Mouse (Mus musculus) frontal cortex, postnatal 10 days (tissue): ENCODE measurements around the gene Gm973.
A peak's percentile ranks its signal among the peaks of the same experiment; 100 is the strongest.
"Not testable (repeated sequence)": the region's sequence is repeated elsewhere in the genome, so short reads cannot be mapped to it uniquely, and the experiment has no call there.

Experiments used
- DNase-seq, 2 experiments: peaks; one replicate each; pipeline ENCODE4 v3.0.0; 2022; ENCODE audit warnings: low spot score in 2 of 2, mixed read lengths in 1 of 2

The Gm973 gene

DNA sequence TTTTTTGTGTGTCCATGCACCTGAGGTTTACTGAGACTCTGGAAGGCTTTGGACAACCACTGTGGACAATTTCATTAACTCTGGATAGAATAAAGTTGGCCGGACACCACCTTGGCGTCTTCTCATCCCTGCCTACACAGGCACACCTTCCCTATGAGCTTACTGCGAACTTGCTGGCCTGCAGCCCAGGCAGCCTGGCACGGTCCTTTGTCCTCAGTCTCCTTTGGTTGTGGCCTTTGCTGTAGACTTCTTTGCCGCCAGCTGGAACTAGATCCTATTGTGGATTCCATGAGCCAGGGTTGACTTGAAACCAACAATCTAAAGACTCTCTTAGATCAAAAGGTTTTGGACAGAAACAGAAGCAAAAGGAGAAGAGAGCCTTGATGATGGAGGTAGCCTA is 109.3 kb downstream of the Gm973 start:
- DNase-seq = no peak

DNA sequence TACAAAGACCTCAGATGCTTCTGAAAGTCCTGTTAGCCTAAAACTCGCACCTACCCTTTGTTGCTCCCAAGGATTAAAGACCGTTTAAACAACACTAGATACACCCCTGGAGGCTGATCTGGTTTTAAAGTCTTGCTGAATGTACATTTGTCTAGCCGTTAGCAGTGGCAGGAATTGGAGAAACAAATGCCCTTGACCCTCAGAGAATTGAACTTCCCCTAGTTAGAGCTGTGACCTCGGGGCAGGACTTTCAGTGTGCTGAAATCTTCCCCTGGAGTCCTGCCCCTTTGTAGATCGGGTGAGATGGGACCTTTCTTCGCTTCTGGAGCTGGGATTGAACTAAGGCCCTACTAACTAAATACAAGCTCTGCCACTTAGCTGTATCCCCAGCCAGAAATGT is 113.1 kb downstream of the Gm973 start:
- no peak for DNase-seq

DNA sequence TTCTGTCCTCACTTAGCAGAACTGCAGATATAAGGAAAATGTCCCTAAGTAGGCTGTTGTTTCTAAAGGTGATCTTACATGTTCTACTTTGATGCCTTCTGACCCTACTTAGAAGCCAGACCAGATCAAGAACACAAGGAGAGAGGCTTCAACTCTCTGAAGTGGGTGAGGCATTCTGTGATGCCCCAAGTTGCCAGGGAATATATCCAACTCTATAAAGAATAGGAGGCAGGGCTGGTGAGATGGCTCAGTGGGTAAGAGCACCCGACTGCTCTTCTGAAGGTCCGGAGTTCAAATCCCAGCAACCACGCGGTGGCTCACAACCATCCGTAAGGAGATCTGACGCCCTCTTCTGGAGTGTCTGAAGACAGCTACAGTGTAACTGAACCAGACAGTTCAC is 114.3 kb downstream of the Gm973 start:
- not testable (repeated sequence) for DNase-seq

GRCm38 (mm10) chr1:59631986-59632659 is 116.1 kb downstream of the Gm973 start:
- DNase-seq = no peak

GRCm38 (mm10) chr1:59633056-59633455 is 117.0 kb downstream of the Gm973 start:
- no peak for DNase-seq

- no peak for DNase-seq
Measured at GRCm38 (mm10) chr1:59636349-59636748, 120.3 kb downstream of the Gm973 start.

DNA sequence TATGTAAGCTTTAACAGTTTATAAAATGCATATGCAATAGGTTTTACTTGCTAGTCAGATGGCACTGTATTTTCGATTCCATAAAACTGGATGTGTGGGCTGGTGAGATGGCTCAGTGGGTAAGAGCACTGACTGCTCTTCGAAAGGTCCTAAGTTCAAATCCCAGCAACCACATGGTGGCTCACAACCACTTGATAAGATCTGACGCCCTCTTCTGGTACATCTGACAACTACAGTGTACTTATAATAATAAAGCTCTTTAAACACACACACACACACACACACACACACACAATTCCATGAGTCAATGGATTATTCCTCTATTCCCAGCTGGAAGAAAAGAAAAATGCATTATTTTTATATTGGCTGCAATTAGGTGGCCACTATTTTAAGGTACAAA is 122.3 kb downstream of the Gm973 start:
- no peak for DNase-seq

GRCm38 (mm10) chr1:59642488-59642887 is 126.4 kb downstream of the Gm973 start:
- DNase-seq = no peak

- not testable (repeated sequence) for DNase-seq
Measured at GRCm38 (mm10) chr1:59646502-59646901, 130.4 kb downstream of the Gm973 start.

GRCm38 (mm10) chr1:59651201-59651819 is 135.2 kb downstream of the Gm973 start:
- DNase-seq = no peak

DNA sequence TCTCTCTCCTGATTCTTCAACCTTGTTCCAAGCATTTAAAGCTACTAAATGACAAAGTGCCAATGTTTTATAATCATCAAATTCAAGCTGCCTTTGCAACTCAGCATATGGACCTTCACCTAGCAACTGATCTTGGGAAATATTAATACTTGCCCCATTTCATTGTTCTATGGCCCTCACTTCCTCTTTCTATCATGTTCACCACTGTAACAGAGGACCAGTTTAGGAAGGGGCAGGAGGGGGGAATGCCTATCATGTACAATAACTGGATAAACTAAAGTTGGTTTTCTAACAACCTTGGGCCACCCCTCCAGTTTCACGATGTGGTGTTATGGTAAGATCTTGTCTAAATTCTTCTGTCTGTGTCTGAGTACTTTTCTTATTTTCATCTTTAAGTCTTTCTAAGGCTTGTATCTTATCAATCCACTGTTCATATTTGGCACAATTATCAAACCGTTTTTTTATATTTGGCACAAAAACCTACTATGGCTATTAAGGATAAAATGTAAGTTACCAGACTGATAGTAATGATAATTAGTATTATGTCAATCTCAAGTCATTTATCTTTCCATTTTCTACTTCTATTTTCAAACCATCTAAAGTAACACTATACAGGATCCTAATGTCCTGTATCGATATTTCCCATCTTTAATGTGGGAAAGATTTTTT is 137.3 kb downstream of the Gm973 start:
- DNase-seq = no peak

GRCm38 (mm10) chr1:59656244-59657171 is 140.4 kb downstream of the Gm973 start:
- DNase-seq = no peak

- DNase-seq = no peak
Measured at GRCm38 (mm10) chr1:59663456-59664135, 147.5 kb downstream of the Gm973 start.

- no peak for DNase-seq
Measured at GRCm38 (mm10) chr1:59668871-59669270, 152.8 kb downstream of the Gm973 start.

- peak in 1 of 2 experiments; percentile 16 for DNase-seq
Measured at GRCm38 (mm10) chr1:59669962-59670630, 154.0 kb downstream of the Gm973 start.

- DNase-seq = peak; percentile 79 to 85
Measured at GRCm38 (mm10) chr1:59670641-59671168, 154.6 kb downstream of the Gm973 start, which contains the start of gene Sumo1. TSS of gene Sumo1 (minus strand) at chr1:59670834.

GRCm38 (mm10) chr1:59673661-59674060 is 157.6 kb downstream of the Gm973 start:
- DNase-seq = no peak

- peak; percentile 24 to 29 for DNase-seq
Measured at GRCm38 (mm10) chr1:59683926-59684818, 168.1 kb downstream of the Gm973 start.
